Mouse (Mus musculus) liver (tissue): ENCODE measurements around the gene Dtwd1.
A peak's percentile ranks its signal among the peaks of the same experiment; 100 is the strongest.
"Not testable (repeated sequence)": the region's sequence is repeated elsewhere in the genome, so short reads cannot be mapped to it uniquely, and the experiment has no call there.

Experiments used
- DNase-seq: peaks from one replicate; pipeline ENCODE4 v3.0.0-alpha.2; 2020; ENCODE audit warnings: mixed read lengths

Dtwd1 gene

GRCm38 (mm10) chr2:126151855-126152571, at the start of gene Dtwd1, which contains the start of gene Fam227b:
Gene Dtwd1, plus strand, starts transcription at chr2:126152141.
Gene Fam227b, minus strand, starts transcription at chr2:126152004.
- DNase-seq, result peak; percentile 99

GRCm38 (mm10) chr2:126147723-126148122, 4.2 kb upstream of the Dtwd1 start:
- DNase-seq, result no peak

GRCm38 (mm10) chr2:126165277-126166018, 13.5 kb downstream of the Dtwd1 start:
- peak; percentile 58 for DNase-seq

GRCm38 (mm10) chr2:126166335-126166734, 14.4 kb downstream of the Dtwd1 start:
- DNase-seq, result peak; percentile 19

- DNase-seq, result no peak
These were observed 15.1 kb downstream of the Dtwd1 start for GRCm38 (mm10) chr2:126166848-126167617.

- no peak for DNase-seq
These were observed 19.5 kb downstream of the Dtwd1 start for GRCm38 (mm10) chr2:126171427-126171826.

- no peak for DNase-seq
These were observed 39.4 kb downstream of the Dtwd1 start for GRCm38 (mm10) chr2:126191306-126191705.

GRCm38 (mm10) chr2:126192129-126192528, 40.2 kb downstream of the Dtwd1 start:
- DNase-seq, result no peak

GRCm38 (mm10) chr2:126195631-126196356, 43.9 kb downstream of the Dtwd1 start:
- DNase-seq, result no peak

GRCm38 (mm10) chr2:126198971-126199370, 47.0 kb downstream of the Dtwd1 start:
- DNase-seq, result no peak

GRCm38 (mm10) chr2:126211011-126211680, 59.2 kb downstream of the Dtwd1 start:
- no peak for DNase-seq

GRCm38 (mm10) chr2:126214800-126215199, 62.9 kb downstream of the Dtwd1 start, which contains the start of gene Gm17555:
Gene Gm17555, plus strand, starts transcription at chr2:126215100.
- DNase-seq, result not testable (repeated sequence)
